ENCODE assay signal across 24 mouse cellular contexts in genomic region chr19:9019298-9019697, GRCm38 (mm10). TPM values are rescaled to one million over a fixed set of nuclear protein-coding genes. Genes with fewer than 3 reads are reported as not detected.
DNase-seq lines count a peak whose midpoint lies in the region; ATAC-seq and TF ChIP-seq lines count a peak whose summit lies in the region.
"Had no signal": no experiment of that assay in that cellular context is flagged by ENCODE, and none has a peak within 500 bp of the region (broad histone marks: within the 10 kb centered on the region; RNA-seq: fewer than 3 reads in every experiment).

No protein-coding gene starts in this region.

- no peak overlapping the region for H3K9ac ChIP-seq in lung, postnatal 0 days (replicated peaks; ENCODE audit: low read depth)
- H3K9ac ChIP-seq: embryonic facial prominence, embryonic 12.5 days; forebrain, embryonic 13.5 days; forebrain, embryonic 15.5 days had no signal

- no peak overlapping the region for H3K4me2 ChIP-seq in lung, postnatal 0 days (replicated peaks; ENCODE audit: low read depth, low read length)
- H3K4me2 ChIP-seq: embryonic facial prominence, embryonic 12.5 days; forebrain, embryonic 13.5 days; forebrain, embryonic 15.5 days had no signal

- H3K9me3 ChIP-seq in lung, postnatal 0 days (ENCODE audit: low read length): no peaks in the 10 kb centered on the region
- H3K9me3 ChIP-seq in midbrain, embryonic 10.5 days (replicated peaks): no peaks in the 10 kb centered on the region
- H3K9me3 ChIP-seq: embryonic facial prominence, embryonic 10.5 days; embryonic facial prominence, embryonic 12.5 days; forebrain, embryonic 13.5 days; forebrain, embryonic 15.5 days; G1E had no signal

- 54% methylated on average over 3 of the region's 3 CpGs for WGBS in lung, postnatal 0 days
- 95% methylated on average over 3 of the region's 3 CpGs for WGBS in midbrain, embryonic 10.5 days

- peak; percentile 75; the same call in 1 of the 2 replicates for TF ChIP-seq EP300 in lung, postnatal 0 days (IDR thresholded peaks at IDR 0.05)

- no peak for TF ChIP-seq CTCF in lung, postnatal 0 days (IDR thresholded peaks at IDR 0.05)

- peaks cover 32% of the 10 kb centered on the region for H3K36me3 ChIP-seq in lung, postnatal 0 days (ENCODE audit: insufficient read depth, low read length)
- H3K36me3 ChIP-seq in midbrain, embryonic 10.5 days: no peaks in the 10 kb centered on the region
- H3K36me3 ChIP-seq: forebrain, embryonic 15.5 days had no signal

- H3K27me3 ChIP-seq in lung, postnatal 0 days (replicated peaks; ENCODE audit: insufficient read depth, low read length): no peaks in the 10 kb centered on the region
- H3K27me3 ChIP-seq in midbrain, embryonic 10.5 days (ENCODE audit: low read depth, poor library complexity, severe bottlenecking): no peaks in the 10 kb centered on the region
- H3K27me3 ChIP-seq: CH12.LX; embryonic facial prominence, embryonic 12.5 days; forebrain, embryonic 13.5 days; forebrain, embryonic 15.5 days; Patski had no signal

- H3K4me1 ChIP-seq in lung, postnatal 0 days (ENCODE audit: insufficient read depth, low read depth, low read length): peaks cover 8% of the 10 kb centered on the region; the same call in 1 of the 2 replicates
- no peaks in the 10 kb centered on the region for H3K4me1 ChIP-seq in midbrain, embryonic 10.5 days
- H3K4me1 ChIP-seq: embryonic facial prominence, embryonic 10.5 days; embryonic facial prominence, embryonic 12.5 days; forebrain, embryonic 15.5 days had no signal

- H3K27ac ChIP-seq in lung, postnatal 0 days (ENCODE audit: low read length): no peak overlapping the region
- no peak overlapping the region for H3K27ac ChIP-seq in midbrain, embryonic 10.5 days (replicated peaks)
- H3K27ac ChIP-seq: embryonic facial prominence, embryonic 10.5 days; embryonic facial prominence, embryonic 12.5 days; forebrain, embryonic 13.5 days; forebrain, embryonic 15.5 days had no signal

- ATAC-seq in lung, postnatal 0 days: peak; percentile 56
- ATAC-seq: activated CD4-positive, CD25-positive, alpha-beta regulatory T cell, adult 4 months; CD4-positive, CD25-positive, alpha-beta regulatory T cell, adult 4 months; forebrain, embryonic 13.5 days; forebrain, embryonic 15.5 days; Patski had no signal

- peak; percentile 41 to 46 for DNase-seq in lung, adult 18-20 months
- no peak for DNase-seq in lung, postnatal 14 days
- DNase-seq in lung, postnatal 0 days (ENCODE audit: low spot score): peak; percentile 40
- DNase-seq in lung, postnatal 4 days: no peak
- DNase-seq in lung, postnatal 36 days: peak; percentile 61
- DNase-seq in midbrain, embryonic 10.5 days (ENCODE audit: low spot score): no peak
- DNase-seq: adrenal gland, adult 8-10 months; adrenal gland, postnatal 14 days; adrenal gland, postnatal 36 days; B cell, adult 2 months; cerebellum, adult 11-12 months; cerebellum, adult 2 months; cerebellum, adult 9-10 months; cerebellum, postnatal 10 days; cerebellum, postnatal 25 days had no signal

- no peak overlapping the region for H3K4me3 ChIP-seq in lung, postnatal 0 days (ENCODE audit: low read depth, low read length)
- H3K4me3 ChIP-seq in midbrain, embryonic 10.5 days: no peak overlapping the region
- H3K4me3 ChIP-seq: embryonic facial prominence, embryonic 10.5 days; embryonic facial prominence, embryonic 12.5 days; forebrain, embryonic 13.5 days; forebrain, embryonic 15.5 days had no signal

RNA-seq across cellular contexts. Expression of gene Ahnak, which starts 30.2 kb away (rescaled TPM):
- 151 and 163 TPM in 2 replicates for polyA plus RNA-seq in lung, postnatal 0 days (2015; fragmentation: Nextera tagmentation; extraction: Ambion mirVana)
- polyA plus RNA-seq in midbrain, embryonic 10.5 days (2016; fragmentation: Nextera tagmentation; extraction: Ambion mirVana): 6.6 and 8.8 TPM in 2 replicates

RNA-seq across cellular contexts. Expression of gene Eef1g, which starts 52.5 kb away (rescaled TPM):
- polyA plus RNA-seq in lung, postnatal 0 days (2015; fragmentation: Nextera tagmentation; extraction: Ambion mirVana): 153 and 159 TPM in 2 replicates
- polyA plus RNA-seq in midbrain, embryonic 10.5 days (2016; fragmentation: Nextera tagmentation; extraction: Ambion mirVana): 438 and 514 TPM in 2 replicates

Comparison
In these comparisons a context has a peak if more than half of its experiments do, and no peak if none do; other contexts are left out.
1. DNase-seq: peak in lung, adult 18-20 months (2 of 2), lung, postnatal 0 days (single experiment) and lung, postnatal 36 days (single experiment); none in lung, postnatal 14 days (single experiment), lung, postnatal 4 days (0 of 2) and midbrain, embryonic 10.5 days (single experiment).
2. RNA of gene Ahnak, which starts 30.2 kb away (polyA plus RNA-seq): 151 to 163 TPM in lung, postnatal 0 days; 6.6 to 8.8 TPM in midbrain, embryonic 10.5 days; every median in the first group is over 10 times any median in the second.